In the genomic region with DNA sequence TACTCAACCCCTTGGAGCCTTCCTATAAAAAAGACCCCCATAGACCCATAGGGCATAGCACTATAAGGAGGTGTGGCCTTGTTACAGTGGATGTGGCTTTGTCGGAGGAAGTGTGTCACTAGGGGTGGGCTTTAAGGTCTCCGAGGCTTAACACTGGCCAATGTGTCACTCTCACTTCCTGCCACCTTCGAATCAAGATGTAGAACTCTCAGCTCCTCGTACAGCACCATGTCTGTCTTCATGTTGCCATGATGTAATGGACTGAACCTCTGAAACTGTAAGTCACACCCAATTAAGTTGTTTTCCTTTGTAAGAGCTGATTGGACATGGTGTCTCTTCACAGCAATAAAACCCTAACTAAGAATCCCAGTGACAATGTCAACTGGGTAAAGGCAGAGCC, we compare ENCODE assay signal across 22 mouse cellular contexts.
"Had no signal": no experiment of that assay in that cellular context is flagged by ENCODE, and none has a peak within 500 bp of the region (broad histone marks: within the 10 kb centered on the region; RNA-seq: fewer than 3 reads in every experiment).

No protein-coding gene starts in this region.

- H3K4me3 ChIP-seq: layer of hippocampus, adult 2 months; left cerebral cortex, adult 2 months; limb, embryonic 12.5 days; liver, embryonic 13.5 days; midbrain, embryonic 10.5 days; midbrain, embryonic 13.5 days; myocyte; neural tube, embryonic 13.5 days had no signal

- ATAC-seq: intestine, postnatal 0 days; midbrain, embryonic 13.5 days; midbrain, embryonic 16.5 days had no signal

- H3K4me2 ChIP-seq: limb, embryonic 12.5 days; liver, embryonic 13.5 days; midbrain, embryonic 13.5 days; neural tube, embryonic 13.5 days had no signal

- H3K4me1 ChIP-seq: liver, embryonic 13.5 days; midbrain, embryonic 13.5 days; neural tube, embryonic 13.5 days had no signal

- H3K9ac ChIP-seq: limb, embryonic 12.5 days; liver, embryonic 13.5 days; midbrain, embryonic 13.5 days; neural tube, embryonic 13.5 days had no signal

- DNase-seq: kidney, adult 2 months; kidney, postnatal 25 days; layer of hippocampus, postnatal 36 days; liver, embryonic 13.5 days; lung, adult 2 months; lung, postnatal 14 days; lung, postnatal 4 days; retina, postnatal 1 day; right cerebral cortex, postnatal 25 days; thymus, adult 2 months; thymus, postnatal 14 days; thymus, postnatal 4 days had no signal

- H3K27me3 ChIP-seq: limb, embryonic 12.5 days; liver, embryonic 13.5 days; midbrain, embryonic 13.5 days; neural tube, embryonic 13.5 days had no signal

- H3K27ac ChIP-seq: kidney, postnatal 0 days; layer of hippocampus, adult 2 months; left cerebral cortex, adult 2 months; liver, embryonic 13.5 days; midbrain, embryonic 10.5 days; midbrain, embryonic 13.5 days; neural tube, embryonic 13.5 days had no signal

- H3K36me3 ChIP-seq: limb, embryonic 12.5 days; liver, embryonic 13.5 days; midbrain, embryonic 10.5 days; midbrain, embryonic 13.5 days; neural tube, embryonic 13.5 days had no signal

- H3K9me3 ChIP-seq: limb, embryonic 12.5 days; liver, embryonic 13.5 days; midbrain, embryonic 10.5 days; midbrain, embryonic 13.5 days; neural tube, embryonic 13.5 days had no signal
